Mouse (Mus musculus): ENCODE data around the gene Heatr4.

- TF ChIP-seq MXI1 (IDR thresholded peaks at IDR 0.05; ENCODE audit: low read depth, low read length) (no peak), CTCF (IDR thresholded peaks at IDR 0.05 in 2 of 3, conservative IDR thresholded peaks at IDR 0.05 in 1 of 3; ENCODE audit: control insufficient read depth in 1 of 3, insufficient read depth in 1 of 3, low read depth in 2 of 3, low read length in 3 of 3, poor library complexity in 1 of 3, severe bottlenecking in 1 of 3) (no peak), BHLHE40 (IDR thresholded peaks at IDR 0.05; ENCODE audit: borderline replicate concordance, low read depth, low read length) (no peak), POLR2A (IDR thresholded peaks at IDR 0.05; ENCODE audit: control insufficient read depth in 1 of 2, insufficient read depth in 1 of 2, low read depth in 1 of 2, low read length in 2 of 2, poor library complexity in 1 of 2) (no peak), ELF1 (IDR thresholded peaks at IDR 0.05; ENCODE audit: low read depth, low read length) (no peak), RCOR1 (IDR thresholded peaks at IDR 0.05; ENCODE audit: low read depth, low read length) (no peak), MEF2A (IDR thresholded peaks at IDR 0.05; ENCODE audit: extremely low read depth, insufficient replicate concordance, low read depth, low read length, poor library complexity, severe bottlenecking) (no peak), ZC3H11A (IDR thresholded peaks at IDR 0.05; ENCODE audit: low read depth, low read length) (no peak), TAL1 (IDR thresholded peaks at IDR 0.05; ENCODE audit: low read length) (no peak), NELFE (IDR thresholded peaks at IDR 0.05; ENCODE audit: low read depth, low read length) (no peak), USF2 (IDR thresholded peaks at IDR 0.05; ENCODE audit: borderline replicate concordance in 1 of 2, insufficient read depth in 1 of 2, low read depth in 1 of 2, low read length in 2 of 2) (no peak), EP300 (IDR thresholded peaks at IDR 0.05; ENCODE audit: low read depth in 1 of 2, low read length in 2 of 2) (no peak)
Measured at GRCm38 (mm10) chr12:83958278-83958677, 26.4 kb downstream of the Heatr4 start.

Data from MEL (cell line).